Mouse (Mus musculus) adrenal gland, adult 10 weeks (tissue): Measurements from ENCODE around the gene Slc16a2. TPM values are rescaled to one million over a fixed set of nuclear protein-coding genes. Genes with fewer than 3 reads are reported as not detected.

Source experiments
- polyA plus RNA-seq: library from polyadenylated mRNA; stranded (reverse); fragments of 350-450 nt; fragmentation: Illumina TruSeq; extraction: RNeasy Lipid Tissue Mini Kit (QIAGEN cat#74804); gene quantifications from one replicate; pipeline ENCODE4 v1.2.3, GENCODE M21; 2014; ENCODE audit warnings: low read depth, low replicate concordance

Gene Slc16a2
- 32.8 TPM for polyA plus RNA-seq

DNA sequence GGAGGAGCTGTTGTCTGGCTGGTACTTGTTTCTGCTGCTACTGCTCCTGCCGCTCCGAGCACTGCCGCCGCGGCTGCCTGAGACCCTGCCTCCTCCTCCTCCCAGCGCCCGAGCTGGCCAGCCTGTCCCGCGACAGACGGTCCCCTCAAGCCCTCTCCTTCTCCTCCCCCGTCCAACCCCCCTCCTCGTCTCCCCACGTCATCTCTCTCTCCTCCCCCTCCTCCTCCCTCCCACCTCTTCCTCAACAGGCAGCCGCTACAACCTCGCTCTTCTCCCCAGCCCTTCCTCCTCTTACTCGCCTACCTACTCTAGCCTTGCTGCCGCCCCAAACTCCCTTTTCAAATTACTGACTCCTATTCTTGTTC lies at the start of gene Slc16a2:
Slc16a2 (minus strand) TSS at position 152 of the 365 bp plus-strand sequence.

Other genes starting within 250 kb of the Slc16a2 start
- not detected for gene Zcchc13, start 191.4 kb downstream of the Slc16a2 start, polyA plus RNA-seq
- gene Rlim, start 159.3 kb upstream of the Slc16a2 start, polyA plus RNA-seq = 99.3 TPM